Mouse (Mus musculus): ENCODE measurements at regions not wholly inside any gene's neighbourhood (a gene's known extent, or its start where the extent isn't known, plus 50 kb on each side); places are given as distances from the start of the nearest gene placed in this dataset.

GRCm38 (mm10) chr5:13036127-13036526 lies 89.1 kb upstream of the Sema3a start:
- no peak for TF ChIP-seq CTCF (IDR thresholded peaks at IDR 0.05; ENCODE audit: low read depth)
- no peak for TF ChIP-seq EP300 (optimal IDR thresholded peaks at IDR 0.05)

Measured in stomach, postnatal 0 days (tissue).